Mouse (Mus musculus): ENCODE results near the gene Arhgef25. TPM values are rescaled to one million over a fixed set of nuclear protein-coding genes. Genes with fewer than 3 reads are reported as not detected.

Gene Arhgef25
- polyA plus RNA-seq, 1 experiment from 2014 or later = 32.7 TPM

- no peaks in the 10 kb centered on the region for H3K4me1 ChIP-seq (ENCODE audit: control insufficient read depth, insufficient read depth, low read length)
- ATAC-seq (replicated peaks; ENCODE audit: insufficient number of reproducible peaks, low FRiP score, low TSS enrichment, low read depth) (no peak), DNase-seq (ENCODE audit: low spot score) (peak; percentile 21)
- no peak overlapping the region for H3K27ac ChIP-seq (replicated peaks; ENCODE audit: low read depth, low read length)
- no peaks in the 10 kb centered on the region for H3K36me3 ChIP-seq (replicated peaks; ENCODE audit: control insufficient read depth, insufficient read depth, low read depth, low read length)
- H3K9me3 ChIP-seq (replicated peaks; ENCODE audit: control insufficient read depth, low read length) = no peaks in the 10 kb centered on the region
- H3K9ac ChIP-seq (replicated peaks; ENCODE audit: low read length) = no peak overlapping the region
- no peak overlapping the region for H3K4me2 ChIP-seq (ENCODE audit: low read depth, low read length)
- no peaks in the 10 kb centered on the region for H3K27me3 ChIP-seq (ENCODE audit: control insufficient read depth, insufficient read depth, low read length)
- no peak overlapping the region for H3K4me3 ChIP-seq (ENCODE audit: low read depth, low read length)
- 70% methylated on average over 8 of the region's 8 CpGs for WGBS
Observed at GRCm38 (mm10) chr10:127226318-127226895, 36.5 kb upstream of the Arhgef25 start.

GRCm38 (mm10) chr10:127225732-127226131, 35.8 kb upstream of the Arhgef25 start:
- no peaks in the 10 kb centered on the region for H3K27me3 ChIP-seq (ENCODE audit: control insufficient read depth, insufficient read depth, low read length)
- ATAC-seq (replicated peaks; ENCODE audit: insufficient number of reproducible peaks, low FRiP score, low TSS enrichment, low read depth) = no peak
- H3K4me3 ChIP-seq (ENCODE audit: low read depth, low read length) = no peak overlapping the region
- H3K4me1 ChIP-seq (ENCODE audit: control insufficient read depth, insufficient read depth, low read length) = no peaks in the 10 kb centered on the region
- no peaks in the 10 kb centered on the region for H3K9me3 ChIP-seq (replicated peaks; ENCODE audit: control insufficient read depth, low read length)
- no peak for DNase-seq (ENCODE audit: low spot score)
- no peak overlapping the region for H3K27ac ChIP-seq (replicated peaks; ENCODE audit: low read depth, low read length)
- H3K9ac ChIP-seq (replicated peaks; ENCODE audit: low read length) = no peak overlapping the region; the same call in 1 of the 2 replicates
- WGBS = 30% methylated on average over 10 of the region's 10 CpGs
- H3K4me2 ChIP-seq (ENCODE audit: low read depth, low read length) = no peak overlapping the region
- H3K36me3 ChIP-seq (replicated peaks; ENCODE audit: control insufficient read depth, insufficient read depth, low read depth, low read length) = no peaks in the 10 kb centered on the region

- Histone ChIP-seq H3K4me1 (ENCODE audit: control insufficient read depth, insufficient read depth, low read length) (no peaks in the 10 kb centered on the region), H3K4me2 (ENCODE audit: low read depth, low read length) (no peak overlapping the region), H3K27ac (replicated peaks; ENCODE audit: low read depth, low read length) (no peak overlapping the region), H3K27me3 (ENCODE audit: control insufficient read depth, insufficient read depth, low read length) (no peaks in the 10 kb centered on the region), H3K4me3 (ENCODE audit: low read depth, low read length) (no peak overlapping the region), H3K36me3 (replicated peaks; ENCODE audit: control insufficient read depth, insufficient read depth, low read depth, low read length) (no peaks in the 10 kb centered on the region), H3K9ac (replicated peaks; ENCODE audit: low read length) (no peak overlapping the region), H3K9me3 (replicated peaks; ENCODE audit: control insufficient read depth, low read length) (no peaks in the 10 kb centered on the region)
- no peak for ATAC-seq (replicated peaks; ENCODE audit: insufficient number of reproducible peaks, low FRiP score, low TSS enrichment, low read depth)
- WGBS = 37% methylated on average over 6 of the region's 6 CpGs
- DNase-seq (ENCODE audit: low spot score) = no peak
Observed at GRCm38 (mm10) chr10:127225213-127225612, 35.3 kb upstream of the Arhgef25 start.

DNA sequence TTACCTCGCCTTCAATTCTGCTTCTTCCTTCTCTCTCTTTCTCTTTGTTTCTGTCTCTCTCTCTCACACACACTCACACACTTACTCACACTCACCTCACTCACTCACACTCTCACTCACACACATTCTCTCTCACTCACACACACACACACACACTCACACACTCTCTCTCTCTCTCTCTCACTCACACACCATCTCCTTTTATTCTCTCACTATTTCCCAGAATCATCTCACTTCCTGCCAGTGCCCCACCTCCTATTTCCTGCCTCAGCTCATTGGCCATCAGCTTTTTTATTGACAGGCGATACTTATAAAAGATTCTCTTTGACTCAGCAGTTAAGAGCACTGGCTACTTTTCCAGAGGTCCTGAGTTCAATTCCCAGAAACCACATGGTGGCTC, 28.5 kb upstream of the Arhgef25 start:
- DNase-seq (ENCODE audit: low spot score) (no peak), ATAC-seq (replicated peaks; ENCODE audit: insufficient number of reproducible peaks, low FRiP score, low TSS enrichment, low read depth) (no peak)
- WGBS = 90% methylated on average over 2 of the region's 2 CpGs
- H3K9me3 ChIP-seq (replicated peaks; ENCODE audit: control insufficient read depth, low read length) = no peaks in the 10 kb centered on the region
- H3K4me1 ChIP-seq (ENCODE audit: control insufficient read depth, insufficient read depth, low read length) = no peaks in the 10 kb centered on the region
- H3K27me3 ChIP-seq (ENCODE audit: control insufficient read depth, insufficient read depth, low read length) = no peaks in the 10 kb centered on the region
- no peaks in the 10 kb centered on the region for H3K36me3 ChIP-seq (replicated peaks; ENCODE audit: control insufficient read depth, insufficient read depth, low read depth, low read length)
- no peak overlapping the region for H3K4me2 ChIP-seq (ENCODE audit: low read depth, low read length)
- H3K27ac ChIP-seq (replicated peaks; ENCODE audit: low read depth, low read length) = no peak overlapping the region
- no peak overlapping the region for H3K9ac ChIP-seq (replicated peaks; ENCODE audit: low read length)
- H3K4me3 ChIP-seq (ENCODE audit: low read depth, low read length) = no peak overlapping the region

DNA sequence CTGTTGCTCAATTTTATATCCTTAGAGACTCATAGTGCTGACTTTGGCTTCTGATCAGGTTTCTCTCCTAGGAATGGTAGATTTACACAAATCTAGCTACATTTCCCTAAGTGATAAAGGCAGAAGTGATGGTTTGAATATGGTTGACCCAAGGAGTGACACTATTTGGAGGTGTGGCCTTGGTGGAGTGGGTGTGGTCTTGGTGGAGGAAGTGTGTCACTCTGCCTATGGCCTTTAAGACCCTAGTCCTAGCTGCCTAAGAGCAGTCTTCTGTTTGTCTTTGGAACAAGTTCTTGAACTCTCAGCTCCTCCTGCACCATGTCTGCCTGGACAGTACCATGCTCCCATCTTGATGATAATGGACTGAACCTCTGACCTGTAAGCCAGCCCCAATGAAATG, 27.3 kb upstream of the Arhgef25 start:
- H3K27me3 ChIP-seq (ENCODE audit: control insufficient read depth, insufficient read depth, low read length) = no peaks in the 10 kb centered on the region
- H3K27ac ChIP-seq (replicated peaks; ENCODE audit: low read depth, low read length) = no peak overlapping the region
- no peak overlapping the region for H3K4me3 ChIP-seq (ENCODE audit: low read depth, low read length)
- no peaks in the 10 kb centered on the region for H3K4me1 ChIP-seq (ENCODE audit: control insufficient read depth, insufficient read depth, low read length)
- no peak for DNase-seq (ENCODE audit: low spot score)
- no peak for ATAC-seq (replicated peaks; ENCODE audit: insufficient number of reproducible peaks, low FRiP score, low TSS enrichment, low read depth)
- no peak overlapping the region for H3K9ac ChIP-seq (replicated peaks; ENCODE audit: low read length)
- no peaks in the 10 kb centered on the region for H3K36me3 ChIP-seq (replicated peaks; ENCODE audit: control insufficient read depth, insufficient read depth, low read depth, low read length)
- no peaks in the 10 kb centered on the region for H3K9me3 ChIP-seq (replicated peaks; ENCODE audit: control insufficient read depth, low read length)
- H3K4me2 ChIP-seq (ENCODE audit: low read depth, low read length) = no peak overlapping the region

DNA sequence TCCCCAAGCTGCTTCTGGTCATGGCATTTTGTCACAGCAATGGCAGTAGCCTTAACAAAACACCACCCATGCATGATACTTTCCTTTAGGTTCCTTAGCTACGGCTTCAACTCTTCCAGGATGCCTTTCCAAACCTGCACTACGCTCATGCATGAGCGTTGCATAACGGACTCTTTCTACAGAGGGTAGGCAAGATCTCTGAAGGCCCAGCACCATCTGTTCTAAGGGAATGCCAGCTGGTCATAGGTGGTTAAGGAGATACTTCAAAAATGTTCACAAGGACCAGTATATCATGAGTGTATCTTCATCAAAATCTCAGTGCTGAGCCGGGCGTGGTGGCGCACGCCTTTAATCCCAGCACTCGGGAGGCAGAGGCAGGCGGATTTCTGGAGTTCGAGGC, 26.6 kb upstream of the Arhgef25 start:
- H3K4me2 ChIP-seq (ENCODE audit: low read depth, low read length) = no peak overlapping the region
- H3K36me3 ChIP-seq (replicated peaks; ENCODE audit: control insufficient read depth, insufficient read depth, low read depth, low read length) = no peaks in the 10 kb centered on the region
- no peak for DNase-seq (ENCODE audit: low spot score)
- no peaks in the 10 kb centered on the region for H3K4me1 ChIP-seq (ENCODE audit: control insufficient read depth, insufficient read depth, low read length)
- no peak overlapping the region for H3K27ac ChIP-seq (replicated peaks; ENCODE audit: low read depth, low read length)
- ATAC-seq (replicated peaks; ENCODE audit: insufficient number of reproducible peaks, low FRiP score, low TSS enrichment, low read depth) = no peak
- no peaks in the 10 kb centered on the region for H3K27me3 ChIP-seq (ENCODE audit: control insufficient read depth, insufficient read depth, low read length)
- no peak overlapping the region for H3K4me3 ChIP-seq (ENCODE audit: low read depth, low read length)
- H3K9me3 ChIP-seq (replicated peaks; ENCODE audit: control insufficient read depth, low read length) = no peaks in the 10 kb centered on the region
- H3K9ac ChIP-seq (replicated peaks; ENCODE audit: low read length) = no peak overlapping the region
- 95% methylated on average over 11 of the region's 11 CpGs for WGBS

- no peak for ATAC-seq (replicated peaks; ENCODE audit: insufficient number of reproducible peaks, low FRiP score, low TSS enrichment, low read depth)
- Histone ChIP-seq H3K4me3 (ENCODE audit: low read depth, low read length) (no peak overlapping the region), H3K4me2 (ENCODE audit: low read depth, low read length) (no peak overlapping the region), H3K9me3 (replicated peaks; ENCODE audit: control insufficient read depth, low read length) (no peaks in the 10 kb centered on the region), H3K36me3 (replicated peaks; ENCODE audit: control insufficient read depth, insufficient read depth, low read depth, low read length) (no peaks in the 10 kb centered on the region), H3K27ac (replicated peaks; ENCODE audit: low read depth, low read length) (no peak overlapping the region), H3K9ac (replicated peaks; ENCODE audit: low read length) (no peak overlapping the region), H3K27me3 (ENCODE audit: control insufficient read depth, insufficient read depth, low read length) (no peaks in the 10 kb centered on the region), H3K4me1 (ENCODE audit: control insufficient read depth, insufficient read depth, low read length) (0 out of 2 replicates have a peak, but pooled peaks cover 2% of the 10 kb centered on the region)
- WGBS = 66% methylated on average over 1 of the region's 1 CpGs
- DNase-seq (ENCODE audit: low spot score) = no peak
Observed at GRCm38 (mm10) chr10:127214422-127214803, 24.5 kb upstream of the Arhgef25 start.

DNA sequence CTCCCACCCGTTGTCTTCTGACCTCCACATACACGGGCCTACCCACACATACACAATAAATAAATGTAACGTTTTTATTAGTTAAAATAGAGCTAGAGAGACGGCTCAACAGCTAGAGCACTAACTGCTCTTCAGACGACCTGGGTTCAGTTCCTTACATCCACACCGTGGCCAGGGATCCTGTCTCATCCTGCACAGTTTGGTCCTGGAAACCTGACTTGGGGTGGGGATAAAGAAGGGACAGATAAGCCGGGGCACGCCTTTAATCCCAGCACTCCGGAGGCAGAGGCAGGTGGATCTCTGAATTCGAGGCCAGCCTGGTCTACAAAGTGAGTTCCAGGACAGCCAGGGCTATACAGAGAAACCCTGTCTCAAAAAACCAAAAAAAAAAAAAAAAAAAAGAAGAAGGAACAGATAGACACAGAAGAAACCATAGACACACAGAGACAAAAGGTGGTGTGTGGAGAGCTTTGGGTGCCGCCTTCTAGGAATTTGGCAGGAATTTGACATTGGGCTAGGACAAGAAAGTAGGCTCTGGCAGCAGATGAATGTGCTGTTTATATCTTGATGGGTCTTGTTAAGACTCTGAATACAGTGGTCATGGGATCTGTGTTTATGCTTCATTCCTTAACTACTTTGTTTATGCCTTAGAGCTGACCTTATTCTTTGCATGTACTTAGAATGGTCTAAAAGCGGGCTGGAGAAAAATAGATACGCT, 24.0 kb upstream of the Arhgef25 start:
- ATAC-seq (replicated peaks; ENCODE audit: insufficient number of reproducible peaks, low FRiP score, low TSS enrichment, low read depth) = no peak
- WGBS = 86% methylated on average over 13 of the region's 13 CpGs
- H3K4me3 ChIP-seq (ENCODE audit: low read depth, low read length) = no peak overlapping the region

More for the DNA sequence above, 24.0 kb upstream of the Arhgef25 start:
- H3K27ac ChIP-seq (replicated peaks; ENCODE audit: low read depth, low read length) = no peak overlapping the region
- no peaks in the 10 kb centered on the region for H3K27me3 ChIP-seq (ENCODE audit: control insufficient read depth, insufficient read depth, low read length)
- H3K9ac ChIP-seq (replicated peaks; ENCODE audit: low read length) = no peak overlapping the region
- no peak for DNase-seq (ENCODE audit: low spot score)
- H3K9me3 ChIP-seq (replicated peaks; ENCODE audit: control insufficient read depth, low read length) = no peaks in the 10 kb centered on the region
- H3K4me1 ChIP-seq (ENCODE audit: control insufficient read depth, insufficient read depth, low read length) = 0 out of 2 replicates have a peak, but pooled peaks cover 2% of the 10 kb centered on the region
- H3K36me3 ChIP-seq (replicated peaks; ENCODE audit: control insufficient read depth, insufficient read depth, low read depth, low read length) = no peaks in the 10 kb centered on the region
- H3K4me2 ChIP-seq (ENCODE audit: low read depth, low read length) = no peak overlapping the region

Measured in embryonic facial prominence, embryonic 11.5 days (tissue).